Mouse (Mus musculus) heart, embryonic 16.5 days (tissue): ENCODE data around the gene Map4. TPM values are rescaled to one million over a fixed set of nuclear protein-coding genes. Genes with fewer than 3 reads are reported as not detected.

Experiments
- ATAC-seq: fragments of 200-750 bp; cut with Nextera tagmentation; replicated peaks from 2 replicates; pipeline ENCODE4 v1.8.0; 2017; ENCODE audit warnings: moderate number of reproducible peaks; ENCODE audit not compliant: insufficient read depth, low FRiP score; ENCODE audit errors: extremely low read depth
- H3K27ac ChIP-seq: fragments of 300-500 bp; sonication (generic); 2 replicates; pipeline ENCODE4 v1.5.1; 2014; ENCODE audit warnings: mild to moderate bottlenecking, low read length, control low read depth, moderate library complexity
- H3K27me3 ChIP-seq: fragments of 300-500 bp; sonication (generic); 2 replicates; pipeline ENCODE4 v1.6.1; 2014; ENCODE audit warnings: low read length, mixed read lengths; ENCODE audit not compliant: control insufficient read depth, insufficient read depth
- H3K36me3 ChIP-seq: fragments of 300-500 bp; sonication (generic); 2 replicates; pipeline ENCODE4 v1.6.1; 2014; ENCODE audit not compliant: control insufficient read depth, insufficient read depth
- H3K4me1 ChIP-seq: fragments of 300-500 bp; sonication (generic); 2 replicates; pipeline ENCODE4 v1.6.1; 2014; ENCODE audit warnings: low read length, mixed read lengths; ENCODE audit not compliant: control insufficient read depth, insufficient read depth
- H3K4me2 ChIP-seq: fragments of 300-500 bp; sonication (generic); 2 replicates; pipeline ENCODE4 v1.6.1; 2014; ENCODE audit warnings: low read depth, mild to moderate bottlenecking, control low read depth, low read length
- H3K4me3 ChIP-seq: fragments of 300-500 bp; sonication (generic); 2 replicates; pipeline ENCODE4 v1.5.1; 2014; ENCODE audit warnings: mild to moderate bottlenecking, control low read depth, low read length
- H3K9ac ChIP-seq: fragments of 300-500 bp; sonication (generic); 2 replicates; pipeline ENCODE4 v1.6.1; 2014; ENCODE audit warnings: low read length, control low read depth
- H3K9me3 ChIP-seq: fragments of 300-500 bp; sonication (generic); replicated peaks from 2 replicates; pipeline ENCODE4 v1.6.1; 2016; ENCODE audit warnings: low read length; ENCODE audit not compliant: control insufficient read depth
- WGBS: fragments of 180-500 bp; shearing (Covaris S2); extraction: QIAGEN DNeasy Blood & Tissue Kit; methylation state at CpG from one replicate; pipeline ENCODE4 v1.1.7; 2014; 5-methylcytosine and 5-hydroxymethylcytosine counted together
- polyA plus RNA-seq: library from polyadenylated mRNA; unstranded; fragments of >200 nt; fragmentation: Nextera tagmentation; extraction: Ambion mirVana; gene quantifications from 2 replicates; pipeline ENCODE4 v1.2.1, GENCODE M21; 2015

The Map4 gene
- polyA plus RNA-seq, 1 experiment from 2014 or later = 88.0 TPM

GRCm38 (mm10) chr9:109939401-109939800, 8.1 kb downstream of the Map4 start:
- H3K27ac ChIP-seq = no peak overlapping the region
- WGBS = 97% methylated on average over 3 of the region's 3 CpGs
- H3K9me3 ChIP-seq = no peaks in the 10 kb centered on the region
- H3K36me3 ChIP-seq = no peaks in the 10 kb centered on the region
- H3K4me3 ChIP-seq = no peak overlapping the region
- H3K4me2 ChIP-seq = no peak overlapping the region
- peaks cover 10% of the 10 kb centered on the region for H3K4me1 ChIP-seq
- no peak overlapping the region for H3K9ac ChIP-seq
- ATAC-seq = no peak
- H3K27me3 ChIP-seq = no peaks in the 10 kb centered on the region

GRCm38 (mm10) chr9:109942796-109943195, 11.5 kb downstream of the Map4 start:
- WGBS = 51% methylated on average over 4 of the region's 4 CpGs
- Histone ChIP-seq H3K9me3 (no peaks in the 10 kb centered on the region), H3K27ac (no peak overlapping the region), H3K4me3 (no peak overlapping the region), H3K9ac (no peak overlapping the region), H3K27me3 (no peaks in the 10 kb centered on the region), H3K36me3 (no peaks in the 10 kb centered on the region; the same call in 1 of the 2 replicates), H3K4me1 (0 out of 2 replicates have a peak, but pooled peaks cover 4% of the 10 kb centered on the region), H3K4me2 (no peak overlapping the region)
- ATAC-seq = no peak

GRCm38 (mm10) chr9:109944712-109945111, 13.5 kb downstream of the Map4 start:
- H3K4me3 ChIP-seq = no peak overlapping the region
- H3K9ac ChIP-seq = no peak overlapping the region
- WGBS = 77% methylated on average over 2 of the region's 2 CpGs
- H3K36me3 ChIP-seq = no peaks in the 10 kb centered on the region; the same call in 1 of the 2 replicates
- no peak overlapping the region for H3K4me2 ChIP-seq
- no peaks in the 10 kb centered on the region for H3K9me3 ChIP-seq
- H3K27me3 ChIP-seq = no peaks in the 10 kb centered on the region
- no peak overlapping the region for H3K27ac ChIP-seq
- ATAC-seq = no peak
- H3K4me1 ChIP-seq = peaks cover 9% of the 10 kb centered on the region; the same call in 1 of the 2 replicates

GRCm38 (mm10) chr9:109948546-109948945, 17.3 kb downstream of the Map4 start:
- ATAC-seq = peak; percentile 83
- Histone ChIP-seq H3K27ac (peak overlapping the region; percentile 84), H3K4me2 (peak overlapping the region; percentile 4; the same call in 1 of the 2 replicates), H3K27me3 (no peaks in the 10 kb centered on the region), H3K9ac (peak overlapping the region; percentile 34; the same call in 1 of the 2 replicates), H3K9me3 (0 out of 2 replicates have a peak, but pooled peaks cover under 1% of the 10 kb centered on the region), H3K4me3 (no peak overlapping the region), H3K36me3 (peaks cover 2% of the 10 kb centered on the region), H3K4me1 (peaks cover 11% of the 10 kb centered on the region; the same call in 1 of the 2 replicates)

- 0 out of 2 replicates have a peak, but pooled peaks cover 2% of the 10 kb centered on the region for H3K9me3 ChIP-seq
- H3K4me2 ChIP-seq = no peak overlapping the region
- 0 out of 2 replicates have a peak overlapping the region, but pooled peaks have one; percentile 14 for H3K27ac ChIP-seq
- 83% methylated on average over 4 of the region's 4 CpGs for WGBS
- no peak for ATAC-seq
- H3K27me3 ChIP-seq = no peaks in the 10 kb centered on the region
- peaks cover 11% of the 10 kb centered on the region; the same call in 1 of the 2 replicates for H3K4me1 ChIP-seq
- H3K9ac ChIP-seq = no peak overlapping the region
- H3K36me3 ChIP-seq = peaks cover 5% of the 10 kb centered on the region
- no peak overlapping the region for H3K4me3 ChIP-seq
Observed at GRCm38 (mm10) chr9:109949801-109950200, 18.5 kb downstream of the Map4 start.

- Histone ChIP-seq H3K36me3 (peaks cover 5% of the 10 kb centered on the region), H3K27me3 (no peaks in the 10 kb centered on the region), H3K9ac (no peak overlapping the region), H3K4me3 (no peak overlapping the region), H3K4me1 (peaks cover 6% of the 10 kb centered on the region; the same call in 1 of the 2 replicates), H3K4me2 (no peak overlapping the region), H3K9me3 (peaks cover 2% of the 10 kb centered on the region; the same call in 1 of the 2 replicates), H3K27ac (no peak overlapping the region)
- WGBS = 92% methylated on average over 8 of the region's 8 CpGs
- ATAC-seq = no peak
Observed at GRCm38 (mm10) chr9:109953538-109953937, 22.3 kb downstream of the Map4 start.

- Histone ChIP-seq H3K4me3 (no peak overlapping the region), H3K9me3 (peaks cover 2% of the 10 kb centered on the region; the same call in 1 of the 2 replicates), H3K4me1 (0 out of 2 replicates have a peak, but pooled peaks cover 2% of the 10 kb centered on the region), H3K27me3 (no peaks in the 10 kb centered on the region), H3K9ac (no peak overlapping the region), H3K36me3 (peaks cover 5% of the 10 kb centered on the region), H3K27ac (no peak overlapping the region), H3K4me2 (no peak overlapping the region)
- no peak for ATAC-seq
Observed at GRCm38 (mm10) chr9:109954631-109955030, 23.4 kb downstream of the Map4 start.

GRCm38 (mm10) chr9:109959456-109960150, 28.3 kb downstream of the Map4 start:
- Histone ChIP-seq H3K36me3 (0 out of 2 replicates have a peak, but pooled peaks cover 2% of the 10 kb centered on the region), H3K27me3 (no peaks in the 10 kb centered on the region), H3K27ac (no peak overlapping the region), H3K9me3 (no peaks in the 10 kb centered on the region; the same call in 1 of the 2 replicates), H3K4me3 (no peak overlapping the region), H3K9ac (no peak overlapping the region), H3K4me1 (peaks cover 7% of the 10 kb centered on the region), H3K4me2 (no peak overlapping the region)
- 47% methylated on average over 5 of the region's 5 CpGs for WGBS
- ATAC-seq = no peak

GRCm38 (mm10) chr9:109960593-109960992, 29.3 kb downstream of the Map4 start:
- H3K4me3 ChIP-seq = no peak overlapping the region
- peaks cover 7% of the 10 kb centered on the region for H3K4me1 ChIP-seq
- no peak overlapping the region for H3K27ac ChIP-seq
- H3K36me3 ChIP-seq = no peaks in the 10 kb centered on the region
- H3K9ac ChIP-seq = no peak overlapping the region
- 89% methylated on average over 4 of the region's 4 CpGs for WGBS
- H3K9me3 ChIP-seq = no peaks in the 10 kb centered on the region; the same call in 1 of the 2 replicates
- H3K27me3 ChIP-seq = no peaks in the 10 kb centered on the region
- no peak for ATAC-seq
- no peak overlapping the region for H3K4me2 ChIP-seq
